17 mouse cellular contexts compared by ENCODE assay signal in genomic region chr2:27512909-27513308, GRCm38 (mm10). TPM values are rescaled to one million over a fixed set of nuclear protein-coding genes. Genes with fewer than 3 reads are reported as not detected.
DNase-seq lines count a peak whose midpoint lies in the region.
"Had no signal": no experiment of that assay in that cellular context is flagged by ENCODE, and none has a peak within 500 bp of the region (broad histone marks: within the 10 kb centered on the region; RNA-seq: fewer than 3 reads in every experiment).

No protein-coding gene starts in this region.

- peak overlapping the region; percentile 31 for H3K4me3 ChIP-seq in megakaryocyte, embryonic 14.5 days (replicated peaks)
- H3K4me3 ChIP-seq: embryonic facial prominence, embryonic 12.5 days; heart, embryonic 12.5 days; hindbrain, embryonic 15.5 days had no signal

- H3K27me3 ChIP-seq in megakaryocyte, embryonic 14.5 days (replicated peaks), result no peaks in the 10 kb centered on the region
- H3K27me3 ChIP-seq in splenic B cell, adult 2 months (ENCODE audit: control insufficient read depth, insufficient read depth, low read length, poor library complexity, severe bottlenecking), result no peaks in the 10 kb centered on the region
- H3K27me3 ChIP-seq: embryonic facial prominence, embryonic 12.5 days; heart, embryonic 12.5 days; hindbrain, embryonic 15.5 days had no signal

- H3K36me3 ChIP-seq in megakaryocyte, embryonic 14.5 days (replicated peaks; ENCODE audit: low read length), result peaks cover 7% of the 10 kb centered on the region
- no peaks in the 10 kb centered on the region for H3K36me3 ChIP-seq in splenic B cell, adult 2 months (ENCODE audit: control insufficient read depth, insufficient read depth, low read length, poor library complexity, severe bottlenecking)
- H3K36me3 ChIP-seq: embryonic facial prominence, embryonic 12.5 days; heart, embryonic 12.5 days; hindbrain, embryonic 15.5 days had no signal

- peaks cover 77% of the 10 kb centered on the region for H3K4me1 ChIP-seq in megakaryocyte, embryonic 14.5 days

- DNase-seq in ES-CJ7 (ENCODE audit: low read depth, low spot score) (peak; percentile 74), ZHBTc4 (ENCODE audit: low read depth, low spot score) (peak; percentile 76), liver (no peak)
- peak; percentile 19 for DNase-seq in splenic B cell, adult 2 months (ENCODE audit: low read depth, low spot score)
- no peak for DNase-seq in left cerebral cortex, postnatal 36 days (ENCODE audit: low spot score in 2 of 2)
- no peak for DNase-seq in kidney, postnatal 4 days
- DNase-seq: adrenal gland, adult 8-10 months; adrenal gland, postnatal 36 days; cerebellum, adult 8-10 months; cerebellum, postnatal 14 days; gastrocnemius, postnatal 10 days; heart, postnatal 36 days had no signal

- no peaks in the 10 kb centered on the region for H3K9me3 ChIP-seq in megakaryocyte, embryonic 14.5 days
- H3K9me3 ChIP-seq: embryonic facial prominence, embryonic 12.5 days; G1E; heart, embryonic 12.5 days; hindbrain, embryonic 15.5 days had no signal

- intact Hi-C loops in left cerebral cortex, postnatal 36 days (cut with DNase I), result no loop called here

RNA-seq across cellular contexts. Expression of gene Wdr5, which starts 2.0 kb away (rescaled TPM):
- polyA plus RNA-seq in megakaryocyte, embryonic 14.5 days (2012; ENCODE audit: insufficient read depth, low replicate concordance), result 6.3 and 27.6 TPM in 2 replicates
- 10 to 100 TPM; 24.2 to 28.5 TPM for total RNA-seq in left cerebral cortex, postnatal 36 days (2021)

RNA-seq across cellular contexts. Expression of gene Brd3, which starts 5.4 kb away (rescaled TPM):
- polyA plus RNA-seq in megakaryocyte, embryonic 14.5 days (2012; ENCODE audit: insufficient read depth, low replicate concordance), result 58.4 and 65.2 TPM in 2 replicates
- total RNA-seq in left cerebral cortex, postnatal 36 days (2021), result 10 to 100 TPM; 43.0 to 56.9 TPM

Comparison
In these comparisons a context has a peak if more than half of its experiments do, and no peak if none do; other contexts are left out.
1. DNase-seq: peak in ES-CJ7 (single experiment), ZHBTc4 (single experiment) and splenic B cell, adult 2 months (single experiment); none in left cerebral cortex, postnatal 36 days (0 of 2), liver (single experiment) and kidney, postnatal 4 days (0 of 2).